Mouse (Mus musculus) adipocyte (in vitro differentiated cells): ENCODE measurements around the gene Odf2.
"Not testable (repeated sequence)": the region's sequence is repeated elsewhere in the genome, so short reads cannot be mapped to it uniquely, and the experiment has no call there.

Experiments
- DNase-seq: peaks from one replicate; pipeline ENCODE4 v3.0.0-alpha.2; 2016; ENCODE audit warnings: low spot score

Gene Odf2

DNA sequence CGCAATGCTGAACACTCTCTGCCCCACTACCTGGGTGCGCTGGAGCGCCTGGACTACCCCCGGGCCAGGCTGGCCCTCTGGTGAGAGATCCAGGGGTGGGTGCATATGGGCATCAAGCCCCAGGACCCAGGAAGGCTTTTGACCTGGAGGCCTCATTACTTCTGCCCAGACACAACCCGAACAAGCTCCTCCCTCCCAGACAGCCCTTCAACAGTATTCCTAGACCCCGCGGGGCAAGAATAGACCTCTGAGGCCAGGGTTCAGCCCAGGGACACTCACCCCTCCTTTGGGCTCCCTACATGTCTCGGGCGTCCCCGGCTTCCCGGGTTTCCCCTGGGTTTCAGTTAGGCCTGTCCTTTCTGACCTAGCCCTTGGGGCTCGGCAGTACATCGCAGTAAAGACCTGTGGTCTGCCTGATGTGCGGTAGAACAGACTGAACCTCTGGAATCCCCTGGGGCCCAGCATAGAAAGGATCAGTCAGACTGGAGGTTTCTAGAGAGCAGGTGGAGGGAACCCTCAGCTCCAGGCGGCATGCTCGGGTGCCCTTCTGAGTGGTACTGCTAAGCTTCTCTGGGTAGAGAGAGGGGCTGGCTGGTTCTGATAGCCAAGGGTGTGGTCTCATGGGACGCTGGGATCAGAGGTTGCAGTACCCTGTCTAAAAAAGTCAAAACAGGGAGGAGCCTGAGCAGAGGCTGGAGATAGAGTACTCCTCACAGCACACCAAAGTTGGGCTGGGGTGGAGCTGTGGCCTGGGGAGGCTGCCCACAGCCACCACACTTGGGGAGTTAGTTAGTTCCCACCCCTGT, 19.2 kb upstream of the Odf2 start:
- DNase-seq: no peak

- no peak for DNase-seq
These were observed 16.3 kb upstream of the Odf2 start for GRCm38 (mm10) chr2:29872581-29873295.

DNA sequence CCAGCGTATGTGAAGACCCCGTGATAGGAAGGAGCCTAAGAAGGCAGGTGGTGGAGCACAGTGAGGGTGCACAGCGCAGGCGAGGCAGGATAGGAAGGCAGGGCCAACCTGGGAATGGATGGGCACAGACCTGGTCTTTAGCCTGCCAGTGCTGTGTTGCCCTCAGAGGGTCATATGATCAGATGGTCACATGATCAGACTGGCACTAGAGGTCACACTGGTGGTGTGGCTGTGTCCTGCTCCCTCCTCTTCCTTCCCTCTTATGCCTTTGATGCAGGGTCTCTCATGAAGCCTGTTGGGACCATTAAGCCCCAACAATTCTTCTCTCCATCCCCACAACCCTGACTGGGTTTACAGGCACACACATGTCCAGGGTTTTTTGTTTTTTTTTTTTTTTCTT, 15.2 kb upstream of the Odf2 start:
- DNase-seq: peak; percentile 10

DNA sequence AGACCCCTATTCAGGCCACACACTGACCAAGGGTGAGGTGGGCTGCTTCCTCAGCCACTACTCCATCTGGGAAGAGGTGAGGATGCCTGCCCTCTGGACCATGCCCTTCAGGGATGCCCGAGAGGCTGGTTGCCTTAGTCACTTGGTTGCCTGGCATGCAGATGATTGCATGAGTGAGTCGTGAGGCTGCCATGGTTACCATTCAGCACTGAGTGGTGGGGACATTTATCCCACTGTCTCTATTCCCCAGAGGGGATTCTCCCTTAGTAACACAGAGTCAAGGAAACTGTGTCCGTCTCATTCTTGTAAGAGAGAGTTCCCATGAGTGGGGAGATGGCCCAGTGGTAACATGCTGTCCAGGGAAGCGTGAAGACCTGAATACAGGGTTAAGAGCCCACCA, 11.0 kb upstream of the Odf2 start:
- DNase-seq: no peak

GRCm38 (mm10) chr2:29879191-29879590, 9.8 kb upstream of the Odf2 start:
- DNase-seq: no peak

DNA sequence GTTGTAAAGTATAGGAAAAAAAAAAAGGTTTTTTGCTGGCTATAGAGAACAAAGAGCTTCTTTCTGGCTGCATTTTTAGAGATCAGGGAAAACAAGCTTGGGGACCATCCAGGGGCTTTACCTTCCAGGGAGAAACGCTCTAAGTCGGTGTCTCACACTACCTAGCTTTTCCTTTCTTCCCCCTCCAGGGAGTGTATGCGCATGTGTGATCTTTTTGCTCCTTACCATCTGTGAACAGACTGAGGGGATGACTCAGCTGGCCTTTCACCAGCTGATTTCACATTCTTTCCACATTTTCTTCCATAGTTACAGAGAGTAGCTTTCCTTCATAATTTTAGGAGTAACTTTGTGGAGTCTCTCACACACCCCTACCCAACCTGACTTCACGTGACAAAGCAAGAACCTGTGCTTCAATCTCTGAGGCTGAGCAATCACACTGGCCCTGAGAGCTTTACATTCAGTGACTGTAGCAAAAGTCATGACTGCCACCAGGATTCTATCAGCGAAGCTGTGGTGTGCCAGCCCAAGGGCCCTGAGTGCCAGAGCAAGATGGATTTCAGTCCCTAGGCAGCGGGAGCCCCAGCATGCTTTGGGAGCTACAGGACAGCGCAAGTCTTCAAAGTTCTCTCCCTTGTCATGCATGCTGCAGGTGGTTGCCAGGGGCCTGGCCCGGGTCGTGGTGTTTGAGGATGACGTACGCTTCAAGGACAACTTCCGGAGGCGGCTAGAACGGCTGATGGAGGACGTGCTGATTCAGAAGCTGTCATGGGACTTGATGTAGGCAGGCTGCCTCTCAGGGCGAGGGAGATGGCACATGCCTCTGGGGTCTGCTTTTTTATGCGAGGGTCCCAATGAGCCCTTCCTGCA, 8.8 kb upstream of the Odf2 start:
- DNase-seq: peak; percentile 60

GRCm38 (mm10) chr2:29886659-29887292, 2.2 kb upstream of the Odf2 start:
- DNase-seq: not testable (repeated sequence)

DNA sequence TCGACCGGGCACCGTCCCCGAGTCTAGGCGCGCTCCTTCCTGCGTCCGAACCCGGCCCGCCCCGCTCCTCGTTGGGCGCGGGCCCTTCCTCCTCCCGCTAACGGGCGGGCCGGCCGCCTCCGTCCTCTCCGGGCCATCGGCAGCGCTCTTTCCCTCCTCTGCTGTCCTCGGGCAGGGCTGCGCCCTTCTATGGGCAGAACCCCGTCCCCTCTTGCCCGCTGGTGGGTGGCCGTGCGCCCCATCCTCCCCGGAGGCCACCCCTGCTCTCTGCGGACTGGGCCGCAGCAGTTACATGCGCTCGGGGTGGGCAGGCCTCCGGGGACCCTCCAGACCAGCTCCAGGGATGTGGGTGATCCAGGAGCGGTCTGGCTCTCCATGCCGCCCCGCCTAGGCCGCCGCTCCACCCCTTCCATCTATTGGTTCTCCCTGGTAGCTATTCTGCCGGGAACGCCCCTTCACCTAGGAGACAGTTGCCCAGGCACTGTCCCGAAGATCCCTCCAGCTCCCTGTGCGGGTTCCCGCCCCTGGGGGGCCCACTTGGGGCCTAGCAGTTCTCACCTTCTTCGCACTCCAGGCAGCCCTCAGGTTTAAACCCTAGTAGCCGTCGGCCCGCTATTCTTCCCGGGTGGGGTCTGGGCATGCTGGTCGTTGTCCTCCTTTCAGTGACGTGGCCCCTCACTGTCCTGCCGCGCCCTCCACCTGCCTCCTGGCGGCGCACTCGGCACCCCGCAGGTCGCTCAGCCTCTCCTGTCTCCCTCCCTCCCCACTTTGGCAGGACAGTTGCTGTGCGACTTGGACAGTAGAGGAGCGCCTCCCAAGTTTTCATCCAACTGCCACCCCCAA, 1.2 kb downstream of the Odf2 start:
- peak; percentile 77 for DNase-seq

- no peak for DNase-seq
These were observed 2.8 kb downstream of the Odf2 start for GRCm38 (mm10) chr2:29891773-29892172.

GRCm38 (mm10) chr2:29896071-29896470, 7.0 kb downstream of the Odf2 start:
- DNase-seq: no peak

DNA sequence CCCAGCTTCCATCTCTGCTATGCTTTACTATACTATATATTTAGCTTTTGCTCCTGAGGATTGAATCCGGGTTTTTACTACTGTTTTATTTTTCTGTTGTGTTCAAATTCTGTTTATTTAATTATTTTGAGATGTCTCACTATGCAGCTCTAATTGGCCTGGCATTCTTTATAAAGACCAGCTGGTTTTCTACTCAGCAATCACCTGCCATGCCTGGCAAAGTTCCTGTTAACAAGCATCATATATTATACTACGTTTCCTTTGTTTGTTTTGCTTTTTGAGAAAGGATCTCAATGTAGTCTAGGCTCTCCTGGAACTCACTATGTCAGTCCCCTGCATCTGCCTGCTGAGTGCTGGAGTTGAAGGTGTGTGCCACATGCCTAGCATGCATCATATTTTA, 8.3 kb downstream of the Odf2 start:
- DNase-seq: no peak

DNA sequence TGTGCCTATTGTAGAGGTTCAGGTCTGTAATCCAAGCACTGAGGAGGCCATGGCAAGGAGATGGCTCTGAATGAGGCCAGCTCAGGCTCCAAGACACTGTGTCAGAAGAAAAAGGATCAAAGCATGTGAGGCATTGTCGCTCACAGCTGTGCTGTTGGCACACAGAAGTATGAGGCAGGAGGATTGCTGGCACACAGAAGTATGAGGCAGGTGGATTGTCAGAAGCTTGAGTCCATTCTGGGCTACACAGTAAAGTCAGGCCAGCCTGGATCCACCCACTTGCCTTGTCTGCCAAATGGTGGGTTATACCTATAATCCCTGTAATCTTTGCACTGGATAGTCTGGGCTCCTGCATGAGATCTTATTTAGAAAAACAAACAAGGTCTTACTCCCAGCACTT, 9.1 kb downstream of the Odf2 start:
- DNase-seq: no peak

GRCm38 (mm10) chr2:29902194-29902593, 13.2 kb downstream of the Odf2 start:
- no peak for DNase-seq

GRCm38 (mm10) chr2:29908171-29908570, 19.1 kb downstream of the Odf2 start:
- DNase-seq: not testable (repeated sequence)

GRCm38 (mm10) chr2:29910042-29910441, 21.0 kb downstream of the Odf2 start:
- DNase-seq: no peak

GRCm38 (mm10) chr2:29917621-29918020, 28.6 kb downstream of the Odf2 start:
- DNase-seq: no peak

DNA sequence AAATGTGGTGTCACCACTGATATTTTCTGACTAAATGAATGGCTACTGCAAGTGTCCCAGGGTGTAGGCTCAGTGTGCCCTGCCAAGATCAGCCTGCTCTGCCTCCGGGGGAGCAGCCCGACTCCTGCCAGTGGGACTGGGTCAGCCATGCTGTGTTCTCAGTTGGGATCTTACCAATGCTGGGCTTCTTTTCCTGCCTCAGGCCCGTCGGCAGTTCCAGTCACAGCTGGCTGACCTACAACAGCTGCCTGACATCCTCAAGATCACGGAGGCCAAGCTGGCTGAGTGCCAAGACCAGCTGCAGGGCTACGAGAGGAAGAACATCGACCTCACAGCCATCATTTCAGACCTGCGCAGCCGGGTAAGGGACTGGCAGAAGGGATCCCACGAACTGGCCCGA, 33.0 kb downstream of the Odf2 start:
- DNase-seq: peak; percentile 47

GRCm38 (mm10) chr2:29926542-29926941, 37.5 kb downstream of the Odf2 start:
- no peak for DNase-seq

DNA sequence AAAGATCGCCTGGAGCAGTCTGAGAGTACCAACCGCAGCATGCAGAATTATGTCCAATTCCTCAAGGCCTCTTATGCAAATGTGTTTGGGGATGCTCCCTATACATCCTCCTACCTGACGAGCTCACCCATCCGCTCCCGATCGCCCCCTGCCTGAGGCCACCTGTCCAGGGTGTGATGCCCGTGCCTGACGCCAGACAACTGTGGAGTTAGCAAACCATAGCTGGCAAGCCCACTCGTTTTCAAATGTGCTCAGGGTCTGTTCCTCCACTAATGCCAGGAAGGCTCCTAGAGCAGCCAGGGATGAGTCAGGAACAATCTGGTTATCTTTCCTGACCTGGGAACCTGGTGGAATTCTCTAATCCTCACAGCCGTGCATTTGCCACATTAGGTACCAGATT, 41.5 kb downstream of the Odf2 start:
- no peak for DNase-seq

GRCm38 (mm10) chr2:29931194-29931593, 42.2 kb downstream of the Odf2 start:
- no peak for DNase-seq
